Mouse (Mus musculus) stomach, embryonic 15.5 days (tissue): ENCODE measurements around the gene Slit3. TPM values are rescaled to one million over a fixed set of nuclear protein-coding genes. Genes with fewer than 3 reads are reported as not detected.
A peak's percentile ranks its signal among the peaks of the same experiment; 100 is the strongest.

Experiments used
- ATAC-seq: fragments of 200-750 bp; cut with Nextera tagmentation; 2 replicates; pipeline ENCODE4 v1.8.0; 2017; ENCODE audit warnings: low read depth, moderate number of reproducible peaks, moderate TSS enrichment; ENCODE audit not compliant: insufficient read depth, low FRiP score
- H3K27ac ChIP-seq: fragments of 300-500 bp; sonication (generic); 2 replicates; pipeline ENCODE4 v1.5.1; 2015; ENCODE audit warnings: mild to moderate bottlenecking, inconsistent platforms
- H3K27me3 ChIP-seq: fragments of 300-500 bp; sonication (generic); replicated peaks from 2 replicates; pipeline ENCODE4 v1.6.1; 2015; ENCODE audit warnings: inconsistent platforms
- H3K36me3 ChIP-seq: fragments of 300-500 bp; sonication (generic); 2 replicates; pipeline ENCODE4 v1.6.1; 2015; ENCODE audit warnings: inconsistent platforms
- H3K4me1 ChIP-seq: fragments of 300-500 bp; sonication (generic); 2 replicates; pipeline ENCODE4 v1.6.1; 2015; ENCODE audit warnings: inconsistent platforms
- H3K4me2 ChIP-seq: fragments of 300-500 bp; sonication (generic); 2 replicates; pipeline ENCODE4 v1.6.1; 2015; ENCODE audit warnings: mild to moderate bottlenecking, inconsistent platforms
- H3K4me3 ChIP-seq: fragments of 300-500 bp; sonication (generic); replicated peaks from 2 replicates; pipeline ENCODE4 v1.5.1; 2015; ENCODE audit warnings: inconsistent platforms
- H3K9ac ChIP-seq: fragments of 300-500 bp; sonication (generic); 2 replicates; pipeline ENCODE4 v1.6.1; 2015; ENCODE audit warnings: inconsistent platforms
- H3K9me3 ChIP-seq: fragments of 300-500 bp; sonication (generic); 2 replicates; pipeline ENCODE4 v1.6.1; 2016; ENCODE audit warnings: inconsistent platforms
- WGBS: fragments of 180-500 bp; shearing (Covaris S2); methylation state at CpG from one replicate; pipeline ENCODE4 v1.1.7; 2015; 5-methylcytosine and 5-hydroxymethylcytosine counted together
- microRNA counts: library from miRNA; unstranded; fragments of <30 nt; microRNA quantifications from one replicate; lab custom pipeline; 2016
- microRNA-seq: library from miRNA; unstranded; fragments of <30 nt; microRNA quantifications from one replicate; pipeline ENCODE4, GENCODE M21; 2016
- polyA plus RNA-seq: library from polyadenylated mRNA; unstranded; fragments of >200 nt; fragmentation: Nextera tagmentation; extraction: Ambion mirVana; gene quantifications from 2 replicates; pipeline ENCODE4 v1.2.1, GENCODE M21; 2015

Gene Slit3
- polyA plus RNA-seq, 1 experiment from 2014 or later: 18.9 TPM

DNA sequence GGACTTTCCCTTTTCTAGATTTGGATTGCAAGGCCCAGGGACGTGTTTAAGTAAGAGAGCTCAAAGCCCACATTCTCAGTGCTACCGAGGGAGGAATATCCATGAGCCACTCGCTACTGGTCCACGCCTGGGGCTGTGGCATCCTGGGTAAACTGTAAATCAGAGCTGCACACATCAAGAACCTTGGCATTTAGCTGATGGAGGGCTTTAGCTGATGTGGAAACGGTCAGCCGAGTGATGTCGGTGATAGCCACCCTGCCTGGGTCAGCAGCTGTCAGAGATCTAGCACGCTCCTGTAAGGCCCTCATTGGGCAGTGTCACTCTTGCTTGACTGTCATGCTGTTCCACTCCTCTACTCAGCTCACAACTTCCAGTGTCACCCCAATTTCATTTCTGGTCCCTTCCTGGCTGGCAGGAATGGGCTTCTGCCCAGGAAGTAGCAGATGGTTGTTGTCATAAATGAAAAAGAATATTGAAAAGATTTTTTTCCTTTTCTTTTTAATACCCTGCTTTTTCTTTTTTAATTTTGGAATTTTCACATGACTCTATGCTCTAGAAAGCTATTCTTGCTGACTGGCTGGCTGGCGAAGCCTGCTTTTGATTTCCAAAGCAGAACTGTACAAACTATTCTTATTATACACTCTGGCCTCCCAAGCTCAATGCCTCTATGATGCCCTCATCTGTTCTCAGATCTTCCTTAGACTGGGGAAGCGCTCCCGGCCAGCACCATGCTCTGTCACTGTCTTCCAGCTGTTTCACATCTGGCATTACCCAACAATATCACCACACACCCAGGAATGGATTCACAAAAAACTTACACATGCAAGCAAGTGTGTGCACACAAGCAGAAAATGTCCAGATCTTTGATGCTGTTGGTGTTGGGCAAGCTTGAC, 635.6 kb downstream of the Slit3 start:
- H3K36me3 ChIP-seq: no peaks in the 10 kb centered on the region
- no peaks in the 10 kb centered on the region for H3K27me3 ChIP-seq
- 82% methylated on average over 11 of the region's 11 CpGs for WGBS
- H3K4me2 ChIP-seq: no peak overlapping the region
- no peaks in the 10 kb centered on the region for H3K4me1 ChIP-seq
- no peak overlapping the region for H3K27ac ChIP-seq
- no peak overlapping the region for H3K4me3 ChIP-seq
- no peaks in the 10 kb centered on the region for H3K9me3 ChIP-seq
- no peak for ATAC-seq
- H3K9ac ChIP-seq: no peak overlapping the region

MicroRNA genes within 50 kb of the gene (microRNA counts, 519-probe panel; counts per million panel counts)
- microRNA mmu-miR-218 (lab: Ali Mortazavi, UCI): 3,592 counts per million, percentile 90 among the panel's probes with 10 or more counts

Small RNAs within 50 kb of the gene (microRNA-seq; reads per million reads assigned to microRNA genes)
- gene Mir218-2: 60.6 reads per million, percentile 43 among the genes with 10 or more reads in this experiment
